Mouse (Mus musculus): Measurements from ENCODE around the gene Mrps25.

The Mrps25 gene

GRCm38 (mm10) chr6:92124547-92124946 lies 59.3 kb downstream of the Mrps25 start:
- no peak for DNase-seq
